In the genomic region with DNA sequence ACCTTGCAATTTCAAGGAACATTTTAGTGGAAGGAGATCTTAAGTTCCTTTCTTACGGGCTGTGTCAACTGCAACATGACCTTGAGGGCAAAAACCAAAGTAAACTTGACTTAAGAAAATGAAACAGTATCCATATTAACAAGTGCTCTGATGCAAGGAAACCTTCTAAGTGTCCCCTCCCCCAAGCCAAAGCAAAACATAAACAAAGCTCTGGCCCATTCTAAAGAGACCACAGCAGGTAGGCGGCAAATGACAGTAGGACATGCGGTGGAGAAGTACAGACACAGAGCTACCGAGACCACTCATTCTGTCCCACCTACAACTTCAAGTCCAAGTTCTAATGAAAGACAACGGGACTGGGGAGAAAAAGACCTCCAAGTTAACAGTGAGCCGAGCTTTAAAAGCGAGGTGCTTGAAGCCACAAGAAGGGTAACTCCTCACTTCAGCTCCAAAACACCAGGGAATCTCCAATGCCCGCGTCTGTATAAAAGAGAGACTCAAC, we compare ENCODE assay signal across 8 mouse cellular contexts. TPM values are rescaled to one million over a fixed set of nuclear protein-coding genes. Genes with fewer than 3 reads are reported as not detected.
DNase-seq lines count a peak whose midpoint lies in the region; ATAC-seq and TF ChIP-seq lines count a peak whose summit lies in the region.

No protein-coding gene starts in this region.

- H3K9ac ChIP-seq in limb, embryonic 12.5 days (replicated peaks): peak overlapping the region; percentile 93
- peak overlapping the region; percentile 82 for H3K9ac ChIP-seq in neural tube, embryonic 15.5 days (replicated peaks)

- TF ChIP-seq POLR2A in embryonic fibroblast, embryonic 13.5 days (IDR thresholded peaks at IDR 0.05; ENCODE audit: low read depth, low read length): no peak

- no peaks in the 10 kb centered on the region for H3K4me1 ChIP-seq in embryonic fibroblast, embryonic 13.5 days (ENCODE audit: control insufficient read depth, insufficient read depth, low read length)
- H3K4me1 ChIP-seq in limb, embryonic 12.5 days (replicated peaks): peaks cover 22% of the 10 kb centered on the region
- peaks cover 38% of the 10 kb centered on the region for H3K4me1 ChIP-seq in neural tube, embryonic 15.5 days

- peak; percentile 42 for DNase-seq in cerebellum, adult 11-12 months
- DNase-seq in cerebellum, adult 11 months: no peak
- DNase-seq in 416B (ENCODE audit: low read depth): peak; percentile 46
- DNase-seq in layer of hippocampus, adult 8-10 months (ENCODE audit: low spot score in 2 of 2): no peak
- no peak for DNase-seq in adrenal gland, adult 8-10 months

- peak overlapping the region; percentile 80; the same call in 1 of the 2 replicates for H3K27ac ChIP-seq in embryonic fibroblast, embryonic 13.5 days (ENCODE audit: insufficient read depth, low read length)
- H3K27ac ChIP-seq in limb, embryonic 12.5 days: peak overlapping the region; percentile 97
- H3K27ac ChIP-seq in neural tube, embryonic 15.5 days (replicated peaks): peak overlapping the region; percentile 97

- H3K36me3 ChIP-seq in limb, embryonic 12.5 days: no peaks in the 10 kb centered on the region
- H3K36me3 ChIP-seq in neural tube, embryonic 15.5 days: no peaks in the 10 kb centered on the region

- 2% methylated on average over 9 of the region's 9 CpGs for whole genome bisulfite sequencing in limb, embryonic 12.5 days
- 4% methylated on average over 9 of the region's 9 CpGs for WGBS in neural tube, embryonic 15.5 days

- no peaks in the 10 kb centered on the region for H3K27me3 ChIP-seq in limb, embryonic 12.5 days
- no peaks in the 10 kb centered on the region for H3K27me3 ChIP-seq in neural tube, embryonic 15.5 days (replicated peaks)

- no peaks in the 10 kb centered on the region for H3K9me3 ChIP-seq in limb, embryonic 12.5 days
- no peaks in the 10 kb centered on the region for H3K9me3 ChIP-seq in neural tube, embryonic 15.5 days (replicated peaks)

- TF ChIP-seq CTCF in embryonic fibroblast, embryonic 13.5 days (IDR thresholded peaks at IDR 0.05; ENCODE audit: borderline replicate concordance, insufficient read depth, low read length): no peak

- H3K4me3 ChIP-seq in embryonic fibroblast, embryonic 13.5 days (ENCODE audit: insufficient read depth, low read length): peak overlapping the region; percentile 99
- peak overlapping the region; percentile 96 for H3K4me3 ChIP-seq in limb, embryonic 12.5 days (replicated peaks)
- H3K4me3 ChIP-seq in neural tube, embryonic 15.5 days (replicated peaks): peak overlapping the region; percentile 79

- no peak for ATAC-seq in limb, embryonic 12.5 days (ENCODE audit: insufficient number of reproducible peaks, insufficient read depth, low FRiP score, low TSS enrichment, low read depth)
- no peak for ATAC-seq in neural tube, embryonic 15.5 days (ENCODE audit: low FRiP score)

- H3K4me2 ChIP-seq in limb, embryonic 12.5 days: peak overlapping the region; percentile 88
- peak overlapping the region; percentile 75 for H3K4me2 ChIP-seq in neural tube, embryonic 15.5 days

RNA-seq across cellular contexts. Expression of a gene that starts 0.9 kb away (rescaled TPM):
- polyA plus RNA-seq in embryonic fibroblast, embryonic 13.5 days (2011; ENCODE audit: insufficient read length, low read depth, missing spikeins): 63.6 and 69.4 TPM in 2 replicates
- polyA plus RNA-seq in limb, embryonic 12.5 days (2016; fragmentation: Nextera tagmentation; extraction: Ambion mirVana): 75.5 and 79.8 TPM in 2 replicates
- 50.2 and 54.4 TPM in 2 replicates for polyA plus RNA-seq in neural tube, embryonic 15.5 days (2015; fragmentation: Nextera tagmentation; extraction: Ambion mirVana)
- 10 to 100 TPM; 71.8 to 91.5 (median 85.1) TPM for total RNA-seq in layer of hippocampus, adult 8-10 months (2022)
- total RNA-seq in adrenal gland, adult 8-10 months (2022): 100 to 1,000 TPM in 3 of 4 experiments, 10 to 100 TPM in 1; 85.3 to 110 (median 106) TPM

Comparison
In these comparisons a context has a peak if more than half of its experiments do, and no peak if none do; other contexts are left out.
1. DNase-seq: peak in cerebellum, adult 11-12 months (single experiment) and 416B (single experiment); none in cerebellum, adult 11 months (single experiment), layer of hippocampus, adult 8-10 months (0 of 2) and adrenal gland, adult 8-10 months (single experiment).
2. Peak in every context shown above with its lines, with median percentiles within 50 percentile points of each other: H3K27ac ChIP-seq and H3K4me3 ChIP-seq.